Mouse (Mus musculus): ENCODE measurements around the gene Mtor.

GRCm38 (mm10) chr4:148462717-148463116 lies 14.3 kb downstream of the Mtor start:
- no peak for TF ChIP-seq CTCF (IDR thresholded peaks at IDR 0.05; ENCODE audit: low read depth)
- no peak for TF ChIP-seq EP300 (IDR thresholded peaks at IDR 0.05; ENCODE audit: low read depth)
